Mouse (Mus musculus) stomach, embryonic 16.5 days (tissue): ENCODE results near the gene Scgb3a1. TPM values are rescaled to one million over a fixed set of nuclear protein-coding genes. Genes with fewer than 3 reads are reported as not detected.

ENCODE experiments used
- ATAC-seq: fragments of 200-750 bp; cut with Nextera tagmentation; 2 replicates; pipeline ENCODE4 v1.8.0; 2017; ENCODE audit warnings: moderate number of reproducible peaks, moderate TSS enrichment; ENCODE audit not compliant: insufficient read depth, low FRiP score
- H3K27ac ChIP-seq: fragments of 300-500 bp; sonication (generic); 2 replicates; pipeline ENCODE4 v1.5.1; 2014; ENCODE audit warnings: low read length
- H3K27me3 ChIP-seq: fragments of 300-500 bp; sonication (generic); 2 replicates; pipeline ENCODE4 v1.6.1; 2014; ENCODE audit warnings: low read length, control low read depth, mixed read lengths; ENCODE audit not compliant: control insufficient read depth, insufficient read depth
- H3K36me3 ChIP-seq: fragments of 300-500 bp; sonication (generic); 2 replicates; pipeline ENCODE4 v1.6.1; 2014; ENCODE audit warnings: low read length; ENCODE audit not compliant: control insufficient read depth, insufficient read depth
- H3K4me1 ChIP-seq: fragments of 300-500 bp; sonication (generic); 2 replicates; pipeline ENCODE4 v1.6.1; 2014; ENCODE audit warnings: low read length, control low read depth, mixed read lengths; ENCODE audit not compliant: control insufficient read depth, insufficient read depth
- H3K4me2 ChIP-seq: fragments of 300-500 bp; sonication (generic); 2 replicates; pipeline ENCODE4 v1.6.1; 2014; ENCODE audit warnings: low read depth, low read length, mixed read lengths
- H3K4me3 ChIP-seq: fragments of 300-500 bp; sonication (generic); replicated peaks from 2 replicates; pipeline ENCODE4 v1.5.1; 2014; ENCODE audit warnings: mild to moderate bottlenecking, low read length
- H3K9ac ChIP-seq: fragments of 300-500 bp; sonication (generic); 2 replicates; pipeline ENCODE4 v1.6.1; 2014; ENCODE audit warnings: low read length
- H3K9me3 ChIP-seq: fragments of 300-500 bp; sonication (generic); replicated peaks from 2 replicates; pipeline ENCODE4 v1.6.1; 2016; ENCODE audit warnings: low read length, control low read depth; ENCODE audit not compliant: control insufficient read depth
- WGBS: fragments of 180-500 bp; shearing (Covaris S2); extraction: QIAGEN DNeasy Blood & Tissue Kit; methylation state at CpG from one replicate; pipeline ENCODE4 v1.1.7; 2014; 5-methylcytosine and 5-hydroxymethylcytosine counted together
- polyA plus RNA-seq: library from polyadenylated mRNA; unstranded; fragments of >200 nt; fragmentation: Nextera tagmentation; extraction: Ambion mirVana; gene quantifications from 2 replicates; pipeline ENCODE4 v1.2.1, GENCODE M21; 2015

The Scgb3a1 gene
- polyA plus RNA-seq, 1 experiment from 2014 or later, result not detected

DNA sequence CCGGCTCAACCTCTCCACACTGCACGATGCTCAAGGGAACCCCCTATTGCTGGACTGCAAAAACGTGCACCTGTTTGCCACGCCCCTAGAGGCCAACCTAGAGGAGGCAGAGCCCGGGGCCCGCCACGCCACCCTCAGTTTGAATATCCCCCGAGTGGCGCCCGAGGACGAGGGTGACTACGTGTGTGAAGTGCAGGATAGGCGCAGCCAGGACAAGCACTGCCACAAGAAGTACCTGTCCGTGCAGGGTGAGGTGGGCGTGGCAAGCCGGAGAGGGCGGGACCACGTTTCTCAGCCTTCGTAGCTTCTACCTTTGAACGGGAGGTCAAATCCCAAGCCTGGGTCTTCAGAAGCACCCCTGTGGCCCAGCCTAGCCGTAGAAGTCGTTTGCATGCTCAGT, 29.3 kb upstream of the Scgb3a1 start:
- Histone ChIP-seq H3K27me3 (peaks cover 35% of the 10 kb centered on the region), H3K4me3 (peak overlapping the region; percentile 30), H3K27ac (no peak overlapping the region), H3K9ac (no peak overlapping the region), H3K4me2 (peak overlapping the region; percentile 51), H3K9me3 (no peaks in the 10 kb centered on the region), H3K36me3 (no peaks in the 10 kb centered on the region), H3K4me1 (0 out of 2 replicates have a peak, but pooled peaks cover 2% of the 10 kb centered on the region)
- ATAC-seq, result peak; percentile 63; the same call in 1 of the 2 replicates
- 19% methylated on average over 22 of the region's 22 CpGs for WGBS

DNA sequence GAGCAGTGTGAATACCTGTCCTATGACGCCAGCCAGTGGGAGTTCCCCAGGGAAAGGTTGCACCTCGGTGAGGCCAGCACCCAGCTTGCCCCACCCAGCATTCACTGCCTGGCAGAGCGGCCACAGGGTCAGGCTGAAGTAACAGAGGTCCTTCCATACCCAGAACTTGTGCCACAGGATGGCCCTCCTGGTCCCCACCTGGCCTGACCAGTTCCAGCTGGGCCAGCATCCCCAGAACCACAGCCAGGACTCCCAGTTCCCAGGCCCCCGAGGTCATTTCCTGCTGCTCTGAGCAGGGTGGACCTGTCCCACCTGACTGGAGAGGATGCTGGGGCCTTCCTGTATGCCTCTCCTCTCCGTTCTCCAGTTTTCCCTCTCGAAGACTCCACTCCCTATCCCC, 27.7 kb upstream of the Scgb3a1 start:
- no peak overlapping the region for H3K4me2 ChIP-seq
- H3K4me1 ChIP-seq, result 0 out of 2 replicates have a peak, but pooled peaks cover 2% of the 10 kb centered on the region
- no peaks in the 10 kb centered on the region for H3K9me3 ChIP-seq
- no peak overlapping the region for H3K27ac ChIP-seq
- H3K27me3 ChIP-seq, result peaks cover 35% of the 10 kb centered on the region
- no peak for ATAC-seq
- H3K4me3 ChIP-seq, result no peak overlapping the region
- WGBS, result 56% methylated on average over 6 of the region's 6 CpGs
- no peak overlapping the region for H3K9ac ChIP-seq
- H3K36me3 ChIP-seq, result no peaks in the 10 kb centered on the region

DNA sequence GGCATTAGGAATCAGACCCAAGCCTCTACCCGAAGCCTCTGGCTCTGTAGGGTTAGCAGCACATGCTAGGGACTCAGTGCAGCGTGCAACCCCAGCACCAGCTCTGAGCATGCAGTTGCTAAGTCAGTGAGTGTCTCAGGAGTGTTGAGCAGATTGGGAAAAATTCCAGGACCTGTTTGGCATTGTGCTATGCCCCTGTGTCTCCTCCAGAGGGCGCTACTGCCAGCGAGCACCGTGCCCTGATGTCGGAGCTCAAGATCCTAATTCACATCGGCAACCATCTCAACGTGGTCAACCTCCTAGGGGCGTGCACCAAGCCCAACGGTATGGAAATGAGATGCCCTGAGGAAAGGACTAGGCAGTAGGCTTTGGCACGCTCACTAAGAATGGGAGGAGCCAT, 27.0 kb upstream of the Scgb3a1 start:
- Histone ChIP-seq H3K9me3 (no peaks in the 10 kb centered on the region), H3K27me3 (peaks cover 35% of the 10 kb centered on the region), H3K4me2 (no peak overlapping the region), H3K36me3 (no peaks in the 10 kb centered on the region), H3K4me3 (no peak overlapping the region), H3K9ac (no peak overlapping the region), H3K27ac (no peak overlapping the region), H3K4me1 (0 out of 2 replicates have a peak, but pooled peaks cover 2% of the 10 kb centered on the region)
- no peak for ATAC-seq
- 7% methylated on average over 11 of the region's 11 CpGs for WGBS

DNA sequence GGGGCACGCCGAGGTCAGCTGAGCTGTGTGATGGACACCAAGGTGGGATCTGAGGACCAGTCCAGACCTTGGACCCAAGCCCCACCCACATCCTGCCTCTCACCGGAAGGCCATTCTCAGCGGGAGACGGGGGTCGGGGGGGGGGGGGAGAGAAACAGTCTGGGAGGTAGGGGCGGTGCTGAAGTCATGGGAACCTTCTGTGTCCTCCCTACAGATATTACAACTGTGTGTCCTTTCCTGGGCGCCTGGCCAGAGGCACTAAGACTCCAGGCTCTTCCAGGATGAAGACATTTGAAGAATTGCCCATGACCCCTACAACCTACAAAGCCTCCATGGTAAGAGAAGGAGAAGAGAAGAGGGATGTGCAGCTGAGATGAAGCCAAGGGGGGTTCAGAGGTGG, 17.7 kb upstream of the Scgb3a1 start:
- no peak for ATAC-seq
- no peaks in the 10 kb centered on the region for H3K9me3 ChIP-seq
- no peak overlapping the region for H3K27ac ChIP-seq
- H3K27me3 ChIP-seq, result no peaks in the 10 kb centered on the region
- 43% methylated on average over 8 of the region's 8 CpGs for WGBS
- H3K36me3 ChIP-seq, result no peaks in the 10 kb centered on the region
- H3K4me3 ChIP-seq, result no peak overlapping the region
- H3K4me2 ChIP-seq, result no peak overlapping the region
- H3K9ac ChIP-seq, result no peak overlapping the region
- no peaks in the 10 kb centered on the region for H3K4me1 ChIP-seq

GRCm38 (mm10) chr11:49650113-49650993, 13.1 kb upstream of the Scgb3a1 start:
- H3K9ac ChIP-seq, result no peak overlapping the region
- no peaks in the 10 kb centered on the region for H3K27me3 ChIP-seq
- no peak overlapping the region for H3K4me3 ChIP-seq
- H3K9me3 ChIP-seq, result no peaks in the 10 kb centered on the region
- 50% methylated on average over 18 of the region's 18 CpGs for WGBS
- H3K36me3 ChIP-seq, result no peaks in the 10 kb centered on the region
- no peak for ATAC-seq
- no peak overlapping the region for H3K4me2 ChIP-seq
- no peak overlapping the region for H3K27ac ChIP-seq
- H3K4me1 ChIP-seq, result no peaks in the 10 kb centered on the region

DNA sequence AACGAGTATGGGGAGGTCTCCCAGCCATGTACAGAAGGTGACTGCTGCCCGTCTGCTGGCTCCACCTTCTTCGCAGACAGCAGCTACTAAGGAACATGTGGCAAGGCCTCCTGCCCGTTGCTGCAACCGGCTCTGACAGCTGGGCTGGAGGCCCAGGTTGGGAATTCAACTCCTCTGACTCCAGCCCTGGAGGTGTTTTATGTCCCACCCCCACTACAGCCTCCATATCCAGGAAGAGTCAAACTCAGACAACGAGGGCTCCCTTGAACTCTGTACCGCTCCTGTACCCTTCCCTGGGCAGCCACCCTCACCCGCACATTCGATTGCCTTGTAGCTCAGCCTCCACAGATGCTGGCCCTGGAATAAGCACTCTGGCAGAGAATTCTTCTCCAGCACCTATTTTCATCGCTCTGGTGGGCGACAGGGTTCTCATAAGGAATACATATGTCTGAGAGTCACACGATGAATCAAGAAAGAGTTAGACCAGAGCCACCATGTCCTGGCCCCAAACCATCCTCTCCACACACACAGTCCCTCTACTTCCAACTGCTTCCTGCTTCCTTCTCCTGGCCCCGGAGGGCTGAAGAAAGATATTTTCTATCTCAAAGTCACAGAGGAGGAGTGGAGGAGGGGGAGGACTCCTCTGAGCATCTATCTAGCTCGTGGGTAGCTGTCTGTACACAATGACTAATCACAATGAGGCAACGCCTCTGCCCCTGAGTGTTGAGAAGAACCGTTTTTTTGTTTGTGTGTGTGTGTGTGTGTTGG, 12.2 kb upstream of the Scgb3a1 start:
- H3K9ac ChIP-seq, result no peak overlapping the region
- no peaks in the 10 kb centered on the region for H3K27me3 ChIP-seq
- H3K4me1 ChIP-seq, result no peaks in the 10 kb centered on the region
- no peaks in the 10 kb centered on the region for H3K9me3 ChIP-seq
- no peak overlapping the region for H3K4me2 ChIP-seq
- WGBS, result 59% methylated on average over 16 of the region's 16 CpGs
- H3K4me3 ChIP-seq, result no peak overlapping the region
- no peak overlapping the region for H3K27ac ChIP-seq
- H3K36me3 ChIP-seq, result no peaks in the 10 kb centered on the region
- no peak for ATAC-seq

GRCm38 (mm10) chr11:49651762-49652322, 11.6 kb upstream of the Scgb3a1 start:
- Histone ChIP-seq H3K9me3 (no peaks in the 10 kb centered on the region), H3K27me3 (no peaks in the 10 kb centered on the region), H3K27ac (no peak overlapping the region), H3K4me2 (no peak overlapping the region), H3K9ac (no peak overlapping the region), H3K36me3 (no peaks in the 10 kb centered on the region), H3K4me3 (no peak overlapping the region), H3K4me1 (no peaks in the 10 kb centered on the region)
- 76% methylated on average over 10 of the region's 10 CpGs for WGBS
- ATAC-seq, result no peak

GRCm38 (mm10) chr11:49652401-49653078, 10.9 kb upstream of the Scgb3a1 start:
- ATAC-seq, result peak; percentile 46; the same call in 1 of the 2 replicates
- H3K4me2 ChIP-seq, result peak overlapping the region; percentile 42
- no peaks in the 10 kb centered on the region for H3K4me1 ChIP-seq
- H3K27me3 ChIP-seq, result no peaks in the 10 kb centered on the region
- no peak overlapping the region for H3K27ac ChIP-seq
- no peaks in the 10 kb centered on the region for H3K9me3 ChIP-seq
- no peaks in the 10 kb centered on the region for H3K36me3 ChIP-seq
- H3K4me3 ChIP-seq, result peak overlapping the region; percentile 20; the same call in 1 of the 2 replicates
- WGBS, result 20% methylated on average over 19 of the region's 19 CpGs
- no peak overlapping the region for H3K9ac ChIP-seq
